Mouse (Mus musculus): ENCODE data around the gene Nom1. TPM values are rescaled to one million over a fixed set of nuclear protein-coding genes. Genes with fewer than 3 reads are reported as not detected.

Nom1 gene
- polyA plus RNA-seq, 1 experiment from 2014 or later, result 35.1 TPM

GRCm38 (mm10) chr5:29507013-29507412, 72.5 kb downstream of the Nom1 start:
- 88% methylated on average over 3 of the region's 3 CpGs for WGBS
- Histone ChIP-seq H3K9me3 (no peaks in the 10 kb centered on the region), H3K27ac (no peak overlapping the region), H3K4me3 (no peak overlapping the region), H3K36me3 (replicated peaks) (no peaks in the 10 kb centered on the region), H3K27me3 (ENCODE audit: poor library complexity, severe bottlenecking) (no peaks in the 10 kb centered on the region), H3K4me1 (no peaks in the 10 kb centered on the region)
- DNase-seq (ENCODE audit: extremely low spot score, low spot score), result no peak

Other genes starting within 250 kb of the Nom1 start
- 4.8 and 6.3 TPM in 2 replicates for gene Rnf32, start 238.7 kb upstream of the Nom1 start, polyA plus RNA-seq (2016; fragmentation: Nextera tagmentation; extraction: Ambion mirVana)
- 9.1 and 9.7 TPM in 2 replicates for gene Lmbr1, start 56.3 kb upstream of the Nom1 start, polyA plus RNA-seq (2016; fragmentation: Nextera tagmentation; extraction: Ambion mirVana)
- gene Mnx1, start 43.8 kb downstream of the Nom1 start, polyA plus RNA-seq (2016; fragmentation: Nextera tagmentation; extraction: Ambion mirVana), result not detected in 2 replicates
- gene Ube3c, start 134.6 kb downstream of the Nom1 start, polyA plus RNA-seq (2016; fragmentation: Nextera tagmentation; extraction: Ambion mirVana), result 17.4 and 20.0 TPM in 2 replicates

Data from forebrain, embryonic 10.5 days (tissue).